Mouse (Mus musculus): ENCODE data around the gene Baiap3. TPM values are rescaled to one million over a fixed set of nuclear protein-coding genes. Genes with fewer than 3 reads are reported as not detected.
"Not testable (repeated sequence)": the region's sequence is repeated elsewhere in the genome, so short reads cannot be mapped to it uniquely, and the experiment has no call there.

Gene Baiap3
- total and polyA plus RNA-seq, 3 experiments = 0.32 to 1.5 (median 0.39) TPM

DNA sequence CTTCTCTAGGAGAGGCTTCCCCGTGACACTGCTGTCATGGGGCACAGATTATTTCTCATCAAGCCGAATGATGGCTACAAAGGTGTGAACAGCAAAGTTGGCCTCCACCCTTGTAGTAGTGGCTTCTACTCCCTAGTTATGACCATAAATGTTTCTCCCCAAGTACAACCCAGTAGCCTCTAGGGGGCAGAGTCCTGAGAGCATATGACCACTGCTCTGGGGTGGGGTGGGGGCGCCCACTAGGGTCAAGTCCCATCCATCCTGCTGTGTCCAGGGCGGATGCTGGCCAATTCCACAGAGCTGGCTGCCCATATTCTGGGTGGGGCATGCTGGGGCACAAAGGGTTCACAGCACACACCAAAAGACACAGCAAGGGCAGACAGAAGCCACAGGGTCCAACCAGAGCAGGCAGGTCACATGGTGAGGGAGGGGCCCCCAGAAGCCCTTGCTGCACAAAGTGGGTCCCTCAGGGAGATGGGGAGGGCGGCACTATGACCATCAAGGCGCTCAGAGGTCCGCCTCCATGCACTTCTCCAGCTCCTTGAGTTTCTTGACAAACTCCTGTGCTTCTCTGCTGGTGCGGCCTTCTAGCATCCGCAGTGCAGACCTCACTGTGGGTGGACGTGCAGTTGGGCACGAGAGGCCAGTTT, 12.9 kb downstream of the Baiap3 start:
- H3K4me3 ChIP-seq = no peak overlapping the region
- no peaks in the 10 kb centered on the region for H3K36me3 ChIP-seq (ENCODE audit: control insufficient read depth, insufficient read depth, low read length)
- H3K9ac ChIP-seq (ENCODE audit: low read depth, low read length) = no peak overlapping the region
- 87% methylated on average over 11 of the region's 11 CpGs for WGBS
- intact Hi-C loops (cut with DNase I) = loop anchor here (5.0 kb wide), 1 partner anchor 56 kb away; the partner anchor contains the start of gene Unkl
- no peak overlapping the region for H3K27ac ChIP-seq
- DNase-seq = no peak
- H3K4me1 ChIP-seq (ENCODE audit: control insufficient read depth, insufficient read depth, low read length) = peaks cover 5% of the 10 kb centered on the region; the same call in 1 of the 2 replicates
- no peaks in the 10 kb centered on the region for H3K79me2 ChIP-seq (replicated peaks; ENCODE audit: control insufficient read depth, insufficient read depth, low read length)
- TF ChIP-seq EP300 (IDR thresholded peaks at IDR 0.05; ENCODE audit: insufficient read depth, low read depth, low read length) (no peak), CTCF (IDR thresholded peaks at IDR 0.05) (no peak)
- no peaks in the 10 kb centered on the region for H3K27me3 ChIP-seq (ENCODE audit: control insufficient read depth, insufficient read depth, low read length)

- H3K4me3 ChIP-seq = peak within 1 kb of the TSS; percentile 89
- peak within 1 kb of the TSS; percentile 75 for H3K9ac ChIP-seq (ENCODE audit: low read depth, low read length)
- peak; percentile 87 to 88 for DNase-seq
- no peaks in the 10 kb centered on the region for H3K36me3 ChIP-seq (ENCODE audit: control insufficient read depth, insufficient read depth, low read length)
- WGBS = under 1% methylated on average over 80 of the region's 80 CpGs
- H3K4me1 ChIP-seq (ENCODE audit: control insufficient read depth, insufficient read depth, low read length) = peaks cover 5% of the 10 kb centered on the region; the same call in 1 of the 2 replicates
- peak within 1 kb of the TSS; percentile 74 for H3K27ac ChIP-seq
- no peaks in the 10 kb centered on the region for H3K79me2 ChIP-seq (replicated peaks; ENCODE audit: control insufficient read depth, insufficient read depth, low read length)
- intact Hi-C loops (cut with DNase I) = loop anchor here (5.0 kb wide), 1 partner anchor 53 kb away; the partner anchor contains the start of gene Unkl
- H3K27me3 ChIP-seq (ENCODE audit: control insufficient read depth, insufficient read depth, low read length) = no peaks in the 10 kb centered on the region
- TF ChIP-seq CTCF (IDR thresholded peaks at IDR 0.05) (no peak), POLR2A (IDR thresholded peaks at IDR 0.05; ENCODE audit: insufficient read depth, low read depth, low read length) (peak; percentile 66), EP300 (IDR thresholded peaks at IDR 0.05; ENCODE audit: insufficient read depth, low read depth, low read length) (0 out of 2 replicates have a peak, but pooled peaks have one; percentile 3)
Measured at GRCm38 (mm10) chr17:25239695-25240636, 16.2 kb downstream of the Baiap3 start, which contains the start of the genes Gnptg and Tsr3. TSS of gene Gnptg (minus strand) at chr17:25240124. TSS of gene Tsr3 (plus strand) at chr17:25240170.

DNA sequence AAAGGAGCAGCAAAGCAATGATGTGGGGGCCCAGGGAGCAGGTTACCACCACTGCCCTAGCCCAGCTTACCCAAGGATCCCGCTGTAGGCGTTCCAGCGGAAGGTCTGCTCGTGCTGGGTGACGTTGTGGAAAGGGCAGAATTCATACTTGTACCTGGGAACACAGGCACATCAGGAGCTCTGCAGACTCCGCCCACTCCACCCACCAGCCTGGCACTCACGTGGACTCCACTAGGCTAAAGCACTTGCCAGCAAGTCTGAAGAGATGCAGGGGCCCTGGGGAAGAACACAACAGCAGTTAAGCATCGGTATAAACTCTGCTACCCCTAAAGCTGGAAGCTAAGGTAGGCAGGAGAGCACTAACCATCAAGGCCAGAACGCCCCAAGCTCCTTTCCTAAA, 20.5 kb downstream of the Baiap3 start:
- intact Hi-C loops (cut with DNase I) = no loop called here
- DNase-seq = no peak
- TF ChIP-seq POLR2A (IDR thresholded peaks at IDR 0.05; ENCODE audit: insufficient read depth, low read depth, low read length) (no peak), CTCF (IDR thresholded peaks at IDR 0.05) (no peak), EP300 (IDR thresholded peaks at IDR 0.05; ENCODE audit: insufficient read depth, low read depth, low read length) (no peak)
- no peak overlapping the region for H3K9ac ChIP-seq (ENCODE audit: low read depth, low read length)
- H3K27ac ChIP-seq = no peak overlapping the region
- H3K36me3 ChIP-seq (ENCODE audit: control insufficient read depth, insufficient read depth, low read length) = no peaks in the 10 kb centered on the region
- no peaks in the 10 kb centered on the region for H3K27me3 ChIP-seq (ENCODE audit: control insufficient read depth, insufficient read depth, low read length)
- no peak overlapping the region for H3K4me3 ChIP-seq
- peaks cover 2% of the 10 kb centered on the region; the same call in 1 of the 2 replicates for H3K4me1 ChIP-seq (ENCODE audit: control insufficient read depth, insufficient read depth, low read length)
- WGBS = 87% methylated on average over 9 of the region's 9 CpGs
- no peaks in the 10 kb centered on the region for H3K79me2 ChIP-seq (replicated peaks; ENCODE audit: control insufficient read depth, insufficient read depth, low read length)

DNA sequence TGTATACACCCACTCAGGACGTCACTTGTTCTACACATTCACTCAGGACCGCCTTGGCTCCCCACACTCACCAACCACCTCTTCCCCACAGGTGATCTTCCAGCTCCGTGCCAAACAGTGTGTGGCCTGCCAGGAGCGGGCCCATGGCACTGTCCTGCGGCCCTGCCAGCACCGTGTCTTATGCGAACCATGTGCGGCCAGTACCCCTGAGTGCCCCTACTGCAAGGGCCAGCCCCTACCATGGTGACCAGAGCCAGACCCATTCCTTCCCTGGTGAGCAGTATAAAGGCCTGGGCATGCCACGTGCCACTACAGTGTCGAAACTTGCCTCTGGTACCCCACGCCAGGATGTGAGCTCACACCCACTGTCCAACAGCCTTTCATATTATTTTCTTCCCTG, 24.5 kb downstream of the Baiap3 start:
- H3K4me3 ChIP-seq; H3K9ac ChIP-seq (ENCODE audit: low read depth, low read length); H3K4me1 ChIP-seq (ENCODE audit: control insufficient read depth, insufficient read depth, low read length); H3K79me2 ChIP-seq (replicated peaks; ENCODE audit: control insufficient read depth, insufficient read depth, low read length); intact Hi-C loops (cut with DNase I); DNase-seq; H3K27me3 ChIP-seq (ENCODE audit: control insufficient read depth, insufficient read depth, low read length); H3K27ac ChIP-seq; H3K36me3 ChIP-seq (ENCODE audit: control insufficient read depth, insufficient read depth, low read length): not testable (repeated sequence)
- 94% methylated on average over 6 of the region's 11 CpGs for WGBS

- H3K9ac ChIP-seq (ENCODE audit: low read depth, low read length) = no peak overlapping the region
- intact Hi-C loops (cut with DNase I) = no loop called here
- H3K27me3 ChIP-seq (ENCODE audit: control insufficient read depth, insufficient read depth, low read length) = no peaks in the 10 kb centered on the region
- no peaks in the 10 kb centered on the region for H3K4me1 ChIP-seq (ENCODE audit: control insufficient read depth, insufficient read depth, low read length)
- no peak overlapping the region for H3K27ac ChIP-seq
- H3K36me3 ChIP-seq (ENCODE audit: control insufficient read depth, insufficient read depth, low read length) = no peaks in the 10 kb centered on the region
- no peak for DNase-seq
- no peaks in the 10 kb centered on the region for H3K79me2 ChIP-seq (replicated peaks; ENCODE audit: control insufficient read depth, insufficient read depth, low read length)
- no peak overlapping the region for H3K4me3 ChIP-seq
- 73% methylated on average over 3 of the region's 3 CpGs for WGBS
- TF ChIP-seq CTCF (IDR thresholded peaks at IDR 0.05) = no peak
Measured at GRCm38 (mm10) chr17:25230700-25231099, 25.5 kb downstream of the Baiap3 start.

- H3K27me3 ChIP-seq (ENCODE audit: control insufficient read depth, insufficient read depth, low read length); H3K27ac ChIP-seq; H3K79me2 ChIP-seq (replicated peaks; ENCODE audit: control insufficient read depth, insufficient read depth, low read length); H3K4me1 ChIP-seq (ENCODE audit: control insufficient read depth, insufficient read depth, low read length); H3K36me3 ChIP-seq (ENCODE audit: control insufficient read depth, insufficient read depth, low read length); intact Hi-C loops (cut with DNase I); DNase-seq; H3K4me3 ChIP-seq; H3K9ac ChIP-seq (ENCODE audit: low read depth, low read length): not testable (repeated sequence)
- WGBS = 74% methylated on average over 17 of the region's 17 CpGs
Measured at GRCm38 (mm10) chr17:25230014-25230655, 26.0 kb downstream of the Baiap3 start.

All from heart, adult 2 months (tissue).